Mouse (Mus musculus) gastrocnemius, postnatal 10 days (tissue): ENCODE measurements around the gene Tex261. TPM values are rescaled to one million over a fixed set of nuclear protein-coding genes. Genes with fewer than 3 reads are reported as not detected.
"Not testable (repeated sequence)": the region's sequence is repeated elsewhere in the genome, so short reads cannot be mapped to it uniquely, and the experiment has no call there.

ENCODE experiments used
- DNase-seq: peaks from one replicate; pipeline ENCODE4 v3.0.0; 2021; ENCODE audit warnings: mixed read lengths
- long read RNA-seq, 2 experiments: library from polyadenylated mRNA; stranded (forward); transcript quantifications; one replicate each; pipeline ENCODE4 v2.0.0; 2021
- total RNA-seq, 2 experiments: library from RNA; stranded (reverse); gene quantifications; 2 replicates each; pipeline ENCODE4 v1.2.3; 2021

Gene Tex261
- 10 to 100 TPM; 44.6 to 49.5 TPM for total RNA-seq
- long read RNA-seq, experiment 1, transcript Tex261-201 (6 exons, 2,984 nt): major isoform, 72 of 92 reads
- long read RNA-seq, experiment 1, partial matches to known transcripts: 6 of 92 reads
- long read RNA-seq, experiment 1, other reads (novel, unspliced or antisense): 14 of 92 reads
- long read RNA-seq, experiment 2, transcript Tex261-201 (6 exons, 2,984 nt): major isoform, 86 of 105 reads
- long read RNA-seq, experiment 2, partial matches to known transcripts: 1 of 105 reads
- long read RNA-seq, experiment 2, other reads (novel, unspliced or antisense): 18 of 105 reads

DNA sequence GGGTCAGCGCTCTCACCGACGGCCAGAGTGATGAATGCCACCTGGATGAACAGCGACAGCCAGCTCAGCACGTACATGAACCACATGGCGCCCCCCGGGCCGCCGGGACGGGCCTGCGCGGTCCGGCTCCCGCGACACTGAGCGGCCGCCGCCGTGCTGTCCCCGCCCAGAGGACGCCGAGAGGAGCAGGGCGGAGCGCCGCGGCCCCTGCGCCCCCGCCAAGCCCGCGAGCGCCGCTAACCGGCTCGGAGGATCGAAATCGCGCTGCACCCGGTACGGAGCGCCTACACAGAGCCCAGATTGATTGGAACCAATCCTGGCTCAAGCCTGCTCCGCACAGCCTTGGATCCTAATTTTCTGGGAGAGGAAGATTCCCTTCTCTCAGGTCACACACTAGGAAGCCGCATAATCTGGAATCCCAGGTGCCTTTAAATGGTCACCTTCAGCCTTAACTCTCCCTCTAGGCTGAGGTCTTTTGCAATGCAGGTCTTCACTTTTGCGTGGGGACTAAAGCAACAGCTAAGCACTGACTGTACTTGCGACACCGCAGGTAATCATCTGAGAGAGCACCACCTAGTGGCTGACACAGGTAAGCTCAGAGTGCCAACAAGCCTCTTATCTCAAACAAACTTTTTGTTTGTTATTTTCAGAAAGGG lies at the start of gene Tex261:
Gene Tex261, minus strand, starts transcription at position 176 of the 656 bp plus-strand sequence.
- DNase-seq: peak; percentile 93

DNA sequence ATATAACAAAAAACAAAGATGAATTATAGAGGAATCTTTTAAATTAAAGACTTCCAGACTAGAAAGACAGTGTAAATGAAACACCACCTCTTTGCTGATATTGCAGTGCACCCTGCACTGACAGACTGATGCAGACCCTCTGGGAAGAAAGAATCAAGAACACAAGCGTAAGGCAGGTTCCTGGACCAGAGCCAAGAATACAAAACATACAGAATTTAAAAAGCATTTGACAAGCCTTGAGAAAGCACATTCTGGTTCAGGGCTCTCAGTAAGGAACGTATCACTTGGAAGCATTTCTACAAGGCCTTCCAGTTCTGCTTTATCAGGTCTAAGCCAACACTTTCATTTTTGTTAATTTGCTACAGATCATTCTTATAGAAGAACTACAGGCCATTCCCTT lies 46.2 kb upstream of the Tex261 start:
- DNase-seq: no peak

DNA sequence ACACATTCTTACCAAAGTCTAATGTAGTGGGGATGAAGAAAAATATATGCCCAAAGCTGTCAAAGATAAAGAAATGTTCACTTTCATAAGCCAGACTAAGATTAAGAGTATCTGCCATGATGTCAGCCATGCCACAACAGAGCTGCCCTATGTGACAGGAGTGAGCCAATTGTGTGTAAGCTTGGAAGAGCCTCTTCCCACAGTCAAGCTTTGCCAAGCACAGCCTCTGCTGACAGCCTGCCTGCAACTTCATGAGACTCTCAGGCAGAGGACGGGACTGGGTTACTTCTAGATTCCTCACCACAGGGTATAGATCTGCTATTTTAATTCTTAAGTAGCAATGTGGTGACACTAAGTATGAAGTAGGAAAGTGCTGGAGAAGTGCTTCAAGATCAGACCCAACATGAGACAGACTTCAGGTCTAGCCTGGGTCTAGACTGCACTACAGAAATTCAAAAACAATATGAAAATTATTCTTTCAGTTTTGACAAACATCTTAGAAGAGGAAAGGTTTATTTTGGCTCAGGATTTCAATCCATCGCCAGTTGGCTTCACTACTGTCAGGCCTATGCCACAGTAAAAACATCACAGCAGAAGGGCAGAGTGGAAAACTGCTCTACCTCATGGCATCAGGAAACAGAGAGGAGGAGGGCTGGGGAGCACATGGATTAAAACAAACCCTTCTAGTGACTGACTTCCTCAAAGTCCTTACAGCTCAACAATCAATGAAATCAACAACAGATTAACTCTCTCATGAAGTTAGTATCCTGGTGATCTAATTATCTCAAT lies 45.3 kb upstream of the Tex261 start:
- no peak for DNase-seq

DNA sequence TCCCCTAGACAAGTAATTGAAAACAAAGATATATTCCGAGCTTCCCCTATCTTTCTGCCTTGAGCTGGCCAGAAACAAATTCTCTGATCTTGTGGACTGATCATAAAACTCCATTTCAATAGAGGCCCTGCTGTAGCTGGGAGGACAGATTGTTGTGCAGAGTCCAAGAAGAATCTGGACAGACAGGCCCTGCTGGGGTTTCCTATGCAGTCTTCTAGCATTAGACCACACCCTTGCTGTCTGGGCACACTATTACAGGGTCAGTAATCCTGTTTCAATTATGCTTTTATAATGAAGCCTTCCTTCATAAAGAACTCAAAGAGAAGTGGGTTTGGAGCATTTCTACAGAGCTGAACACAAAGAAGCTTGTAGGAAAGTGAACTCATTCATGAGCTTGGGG lies 43.4 kb upstream of the Tex261 start:
- no peak for DNase-seq

DNA sequence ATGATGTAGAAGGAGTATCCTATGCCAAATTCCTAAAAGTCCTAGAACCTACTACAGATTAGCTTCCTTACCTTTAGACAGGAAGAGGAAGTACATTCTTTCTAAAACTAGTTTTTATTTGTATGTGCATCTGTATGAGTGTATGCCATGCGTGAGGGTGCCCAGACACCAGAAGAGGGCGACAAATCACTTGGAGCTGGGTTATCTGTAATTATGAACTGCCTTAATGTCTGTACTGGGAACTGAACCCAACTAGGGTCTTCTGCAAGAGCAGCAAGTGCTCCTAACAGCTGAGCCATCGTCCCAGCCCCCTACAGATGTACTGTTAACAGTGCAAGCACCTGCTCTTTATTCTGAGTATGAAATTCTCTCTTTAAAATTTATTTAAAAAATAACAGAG lies 40.2 kb upstream of the Tex261 start:
- no peak for DNase-seq

DNA sequence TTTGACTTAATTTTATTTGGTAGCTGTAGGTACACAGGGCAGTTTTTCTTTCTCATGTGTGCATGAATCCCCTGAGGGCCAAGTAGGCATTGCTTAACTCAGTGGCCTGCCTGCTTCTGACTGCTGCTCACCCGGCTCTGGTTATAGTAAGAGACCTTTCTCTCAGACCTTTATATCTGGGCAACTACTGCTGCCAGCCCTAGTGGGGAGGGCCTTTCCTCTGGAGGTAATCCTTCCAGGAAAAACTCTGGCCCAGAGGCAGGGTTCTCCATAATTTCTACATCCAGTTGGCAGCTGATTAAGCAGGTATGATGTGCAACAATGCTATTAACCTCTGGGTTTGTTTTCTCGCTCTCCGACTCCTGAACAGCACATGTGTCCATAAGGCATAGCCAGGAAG lies 27.2 kb upstream of the Tex261 start:
- no peak for DNase-seq

DNA sequence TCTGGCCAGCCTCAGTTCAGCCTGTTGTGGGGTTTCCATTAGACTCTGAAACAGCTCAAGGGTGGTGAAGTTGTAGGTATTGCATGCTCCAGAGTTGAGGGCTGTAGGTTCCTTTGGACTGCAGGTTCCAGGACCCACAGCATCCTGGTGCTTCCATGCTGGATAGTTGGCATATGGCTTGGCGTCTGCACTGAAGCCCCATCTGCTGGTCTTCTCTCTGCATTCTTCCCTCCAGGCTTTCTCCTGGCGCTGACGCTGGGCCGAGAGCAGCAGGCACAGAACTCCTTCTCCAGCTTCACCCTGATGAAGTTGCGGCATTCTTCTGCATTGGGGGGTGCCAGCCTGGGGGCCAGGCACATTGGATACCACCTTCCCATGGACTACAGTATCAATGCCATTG lies 26.4 kb upstream of the Tex261 start:
- no peak for DNase-seq

DNA sequence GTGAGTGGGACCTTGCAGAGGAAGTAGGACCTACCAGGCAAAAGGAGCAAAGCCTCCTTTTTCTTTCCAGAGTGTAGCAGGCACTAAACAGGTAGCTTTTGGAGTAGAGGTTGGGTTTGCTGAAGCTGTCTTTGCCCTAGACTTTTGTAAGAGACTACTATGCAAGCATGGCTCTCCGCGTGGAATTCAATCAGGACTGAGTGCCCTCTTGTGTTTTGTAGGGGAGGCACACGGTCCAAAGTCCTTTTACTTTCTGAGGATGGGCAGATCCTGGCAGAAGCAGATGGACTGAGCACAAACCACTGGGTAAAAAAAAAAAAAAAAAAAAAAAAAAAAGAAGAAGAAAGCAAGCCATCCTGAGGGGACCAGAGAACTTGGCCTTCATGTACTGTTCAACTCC lies 21.1 kb upstream of the Tex261 start:
- no peak for DNase-seq

DNA sequence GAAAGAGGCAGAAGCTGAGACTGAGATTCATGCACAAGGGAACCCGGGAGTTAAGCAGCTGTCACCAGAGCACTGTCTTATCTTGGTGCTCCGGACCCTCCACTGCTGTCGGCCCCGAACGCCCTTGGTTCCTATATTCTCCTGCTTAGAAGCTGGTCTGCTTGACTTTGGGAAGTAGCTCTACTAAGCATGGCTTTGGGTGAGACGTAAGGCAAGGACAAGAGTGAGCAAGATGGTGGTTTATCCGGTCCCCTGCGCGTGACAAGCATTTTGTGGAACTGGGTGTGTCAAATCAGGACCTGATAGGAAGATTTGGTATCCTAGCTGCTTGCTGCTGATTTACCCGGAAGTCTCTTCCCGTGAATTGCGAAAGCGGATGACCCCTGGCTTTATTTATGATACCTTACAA lies 19.9 kb upstream of the Tex261 start:
- DNase-seq: no peak

DNA sequence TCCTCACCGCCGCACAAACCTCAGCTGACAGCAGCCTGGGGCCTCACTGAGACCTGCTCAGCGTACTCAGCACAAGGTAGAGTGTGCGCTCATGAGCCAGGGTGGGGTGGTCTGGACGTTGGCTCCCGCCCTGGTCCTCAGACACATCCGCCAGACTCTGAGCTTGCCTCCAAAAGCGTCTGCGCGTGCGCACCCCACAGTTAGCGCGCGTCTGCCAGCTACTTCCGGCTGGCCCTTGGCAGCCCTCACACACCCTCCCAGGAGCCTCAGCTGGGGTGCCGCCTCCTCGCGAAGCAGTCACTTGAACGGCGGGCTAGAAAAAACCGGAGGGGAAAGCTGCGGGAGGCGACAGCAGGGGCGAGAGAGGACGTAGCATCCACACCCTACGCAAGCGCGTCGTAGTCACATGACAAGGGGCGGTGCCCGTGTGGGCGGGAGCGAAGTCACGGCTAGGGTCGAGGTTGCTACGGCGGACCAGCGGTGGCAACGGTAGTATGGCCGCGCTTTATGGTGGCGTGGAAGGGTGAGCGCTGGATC lies 19.2 kb upstream of the Tex261 start, which contains the start of gene Nagk:
Gene Nagk, plus strand, starts transcription at position 223 of the 537 bp plus-strand sequence.
- peak; percentile 92 for DNase-seq

DNA sequence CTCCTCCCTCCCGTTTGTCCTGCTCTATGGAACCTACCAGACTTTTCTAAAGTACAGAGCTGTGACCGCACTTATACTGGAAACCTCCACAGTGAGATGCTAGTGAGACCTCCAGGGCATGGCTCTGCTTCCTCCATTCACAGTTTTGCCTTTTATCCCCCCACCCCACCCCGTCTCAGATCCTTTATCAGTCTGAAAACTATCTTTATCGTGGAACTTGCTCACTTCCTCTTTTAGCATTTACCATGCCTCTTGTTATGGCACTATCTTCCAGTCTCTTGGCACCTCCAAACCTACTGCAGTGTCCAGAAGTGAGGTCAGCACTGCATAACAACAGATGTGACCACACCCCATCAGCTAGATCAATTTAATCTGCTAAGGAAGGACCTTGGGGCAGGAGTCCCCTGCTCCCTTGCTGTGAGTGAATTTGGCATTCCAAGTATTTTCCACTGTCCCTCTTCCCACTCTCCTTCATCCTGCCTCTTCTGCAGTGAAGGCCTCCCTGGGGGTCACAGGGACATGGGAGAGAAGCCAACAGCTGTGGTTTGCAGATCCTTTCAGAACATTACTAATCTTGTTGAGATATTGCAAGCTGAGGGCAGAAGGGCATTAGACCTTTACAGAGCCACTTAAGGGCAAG lies 15.8 kb upstream of the Tex261 start:
- no peak for DNase-seq

DNA sequence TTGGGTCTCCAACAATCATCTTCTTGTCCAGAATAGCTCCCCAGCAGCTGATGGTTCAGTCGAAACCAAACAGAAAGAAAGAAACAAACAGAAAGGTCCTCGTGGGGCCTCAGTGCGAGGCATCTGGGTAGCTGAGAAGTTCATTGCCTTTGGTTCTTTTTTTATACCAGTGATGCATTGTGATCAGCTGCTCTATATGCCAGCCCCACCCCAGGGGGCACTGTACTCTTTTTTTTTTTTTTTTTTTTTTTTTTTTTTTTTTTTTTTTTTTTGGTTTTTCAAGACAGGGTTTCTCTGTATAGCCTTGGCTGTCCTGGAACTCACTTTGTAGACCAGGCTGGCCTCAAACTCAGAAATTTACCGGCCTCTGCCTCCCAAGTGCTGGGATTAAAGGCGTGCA lies 14.9 kb upstream of the Tex261 start:
- DNase-seq: not testable (repeated sequence)

DNA sequence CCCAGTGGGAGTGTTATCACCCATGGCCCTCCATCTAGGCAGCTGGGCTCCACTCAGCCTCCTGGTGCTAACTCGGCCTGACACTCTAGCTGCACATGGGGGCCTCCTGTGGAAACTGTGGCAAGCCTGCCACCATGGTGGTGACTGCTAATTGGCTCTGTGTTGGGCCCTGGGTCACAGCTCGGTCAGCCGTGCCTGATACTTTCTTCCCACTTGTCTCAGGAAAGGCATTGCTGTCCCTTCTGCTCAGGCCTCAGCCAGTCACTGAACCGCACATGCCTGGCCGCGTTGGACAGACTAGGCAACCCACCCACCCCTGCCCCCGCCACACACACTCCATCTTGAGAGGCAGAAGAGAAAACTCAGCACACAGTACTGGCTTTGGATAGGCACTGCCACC lies 12.9 kb upstream of the Tex261 start:
- no peak for DNase-seq

DNA sequence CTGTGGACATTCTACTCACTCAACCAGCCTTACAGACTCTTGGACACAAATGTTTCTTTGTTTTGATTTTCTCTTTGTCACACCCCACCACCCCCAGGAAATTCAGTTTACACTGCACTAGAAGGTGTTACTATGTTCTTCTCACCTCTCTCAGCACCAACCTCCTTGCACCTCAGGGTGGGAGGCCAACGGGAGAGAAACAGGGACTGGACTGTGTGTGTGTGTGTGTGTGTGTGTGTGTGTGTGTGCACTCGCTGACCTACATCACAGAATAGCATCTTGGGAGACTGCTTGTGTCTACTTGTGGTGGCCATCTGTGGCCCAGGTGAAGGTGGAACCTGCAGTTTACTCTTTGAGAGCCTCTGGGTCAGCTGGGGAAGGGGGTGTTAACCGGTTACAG lies 10.8 kb upstream of the Tex261 start:
- no peak for DNase-seq

DNA sequence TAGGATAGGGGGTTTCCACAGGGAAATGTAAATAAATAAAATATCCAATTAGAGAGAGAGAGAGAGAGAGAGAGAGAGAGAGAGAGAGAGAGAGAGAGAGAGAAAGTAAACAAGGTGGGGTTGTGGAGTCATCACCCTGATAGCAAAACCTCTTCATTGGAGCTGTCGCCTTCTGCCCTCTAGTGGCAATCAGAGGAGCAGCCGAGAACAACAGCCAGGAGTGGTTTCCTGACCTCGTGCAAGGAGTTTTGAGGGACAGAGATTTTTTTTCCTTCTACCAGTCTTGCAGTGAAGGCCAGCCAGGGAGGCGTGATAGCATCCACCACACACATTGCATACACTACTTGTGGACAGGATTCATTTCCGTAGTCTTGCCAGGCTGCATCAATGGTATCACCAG lies 3.4 kb upstream of the Tex261 start:
- peak; percentile 36 for DNase-seq

DNA sequence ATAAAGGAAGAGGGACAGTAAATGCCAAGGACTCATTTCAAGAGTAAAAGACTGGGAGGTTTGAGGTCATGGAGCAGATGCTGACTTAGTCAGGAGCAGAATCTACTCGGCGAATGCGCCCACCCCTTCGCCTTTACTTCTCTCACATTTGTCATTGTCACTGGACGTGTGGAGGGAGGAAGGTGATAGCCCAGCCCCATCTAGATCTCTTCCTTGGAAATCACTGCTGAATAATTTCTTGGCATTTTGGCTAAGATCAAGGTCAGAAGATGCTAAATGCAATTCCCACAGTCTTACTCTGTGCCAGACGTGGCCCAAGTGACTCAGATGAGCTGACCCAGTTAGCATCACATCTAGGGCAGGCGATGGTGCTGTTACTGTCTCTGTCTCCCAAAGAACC lies 2.7 kb upstream of the Tex261 start:
- DNase-seq: no peak

DNA sequence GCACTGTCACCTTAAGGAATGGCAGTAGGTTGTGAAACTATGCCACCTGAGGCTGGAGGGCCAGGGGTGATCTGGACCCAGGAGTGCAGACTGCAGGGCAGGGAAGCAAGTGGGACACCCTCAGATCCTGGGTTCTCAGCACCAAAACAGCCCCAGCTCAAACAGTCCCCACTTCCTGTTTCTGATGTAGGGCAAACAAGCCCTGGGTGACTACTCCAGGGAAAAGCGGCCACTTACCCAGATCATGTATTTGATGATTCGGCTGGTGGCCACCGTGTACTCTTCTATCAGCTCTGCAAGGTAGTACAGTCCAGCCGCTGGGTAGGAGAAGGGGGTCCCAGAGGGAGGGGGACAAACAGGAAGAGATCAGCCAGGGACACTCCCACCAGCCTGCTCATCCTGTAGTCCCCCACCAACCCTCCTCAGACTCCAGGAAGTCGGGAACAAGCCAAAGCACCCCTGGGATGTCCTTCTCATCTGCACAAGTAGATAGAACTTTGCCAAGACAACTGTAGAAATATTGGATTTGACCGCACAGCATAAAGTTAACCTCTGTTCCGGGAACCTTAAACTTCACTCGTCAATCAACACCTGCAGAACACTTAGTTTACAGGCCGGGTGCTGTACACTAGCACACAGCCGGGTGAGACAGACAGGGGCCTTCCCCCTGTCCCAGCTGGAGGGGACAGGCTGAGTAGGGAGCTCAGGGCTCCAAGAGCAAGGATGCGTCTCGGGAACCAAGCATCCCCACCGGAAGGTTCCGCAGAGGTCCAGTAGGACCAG lies 641 bp downstream of the Tex261 start:
- no peak for DNase-seq

DNA sequence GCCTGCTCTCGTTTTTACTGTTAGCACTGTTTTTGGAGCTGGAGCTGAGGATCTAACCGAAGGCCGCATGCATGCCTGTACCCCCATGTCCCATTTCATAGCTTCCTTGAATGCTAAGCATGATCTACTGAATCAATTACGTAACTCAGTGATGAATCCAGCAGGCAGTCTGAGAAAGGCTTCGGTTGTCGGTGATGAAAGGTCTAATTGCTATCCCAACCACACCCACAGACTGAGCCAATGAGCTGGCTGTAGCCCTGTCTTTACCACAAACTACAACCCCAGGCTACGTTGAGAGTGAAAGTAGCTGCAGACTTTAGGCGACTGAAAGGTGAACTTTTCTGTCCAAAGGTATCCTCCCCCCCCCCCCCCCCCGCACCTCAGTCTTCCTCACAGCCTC lies 1.5 kb downstream of the Tex261 start:
- no peak for DNase-seq

DNA sequence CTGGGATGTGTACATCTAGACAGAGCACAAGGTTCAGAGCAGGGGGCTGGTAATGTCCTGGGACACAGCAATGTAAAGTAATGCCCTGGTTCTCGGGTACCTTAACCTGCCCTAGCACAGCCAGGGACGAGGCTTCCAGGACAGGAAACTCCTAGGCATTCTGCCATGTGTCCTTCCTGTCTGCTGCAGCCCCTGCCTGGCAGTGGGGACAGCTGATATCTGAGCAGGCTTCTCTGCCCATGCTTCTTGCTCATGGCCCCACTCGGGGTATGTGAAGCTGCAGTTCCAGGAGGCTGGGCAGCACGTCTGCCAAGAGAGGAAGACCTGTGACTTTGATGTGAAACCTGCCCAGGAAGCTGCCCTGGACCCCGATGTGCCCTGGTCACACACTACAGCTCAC lies 7.1 kb downstream of the Tex261 start:
- no peak for DNase-seq

DNA sequence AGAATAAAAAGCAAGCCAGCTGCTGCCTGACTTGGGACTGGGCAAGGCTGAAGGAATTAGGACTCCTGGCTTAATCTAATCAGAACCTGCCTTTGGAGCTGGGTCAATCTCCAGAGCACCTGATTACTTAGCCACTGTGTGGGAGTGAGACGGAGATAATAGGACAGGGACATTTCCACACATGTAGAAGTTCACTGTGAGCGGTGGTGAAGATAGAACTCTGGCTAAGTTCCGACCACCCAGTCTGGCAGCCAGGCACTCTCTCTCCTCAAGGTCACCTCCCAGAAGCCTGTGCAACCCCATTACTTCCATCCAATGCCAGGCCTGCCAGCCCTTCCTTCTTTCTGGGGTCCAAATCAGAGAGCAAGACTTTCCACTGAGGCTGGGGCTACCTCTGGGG lies 8.6 kb downstream of the Tex261 start:
- DNase-seq: no peak

DNA sequence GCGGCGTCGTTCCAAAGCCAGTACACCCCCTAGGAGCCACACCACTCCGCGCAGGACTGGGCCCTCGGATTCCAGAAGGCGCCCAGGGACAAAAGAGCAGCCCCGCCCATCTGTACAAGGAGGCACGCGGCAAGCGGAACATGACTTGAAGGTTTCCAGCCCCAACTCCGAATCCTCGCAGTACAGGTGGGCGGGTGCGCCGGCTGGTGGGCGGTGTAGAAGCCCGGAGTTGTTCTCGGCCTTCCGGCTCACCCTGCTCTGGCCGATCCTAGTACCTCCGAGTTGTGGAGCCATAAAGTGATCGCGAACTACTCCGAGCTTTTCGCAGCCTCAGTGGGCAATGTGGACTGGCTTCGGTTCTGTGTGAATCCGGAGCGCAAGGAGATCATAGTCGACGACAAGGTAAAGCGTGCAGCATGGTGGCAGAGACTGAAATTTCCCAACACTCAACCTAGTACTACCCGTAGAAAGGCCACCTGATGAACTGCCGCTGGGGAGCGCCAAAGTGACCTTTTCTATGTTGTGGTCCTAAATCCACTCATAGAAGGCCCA lies 12.7 kb downstream of the Tex261 start:
- DNase-seq: peak; percentile 25
